Mouse (Mus musculus) spleen, adult 12 weeks (tissue): ENCODE results near the gene Kdm5b.

ENCODE experiments used
- DNase-seq: peaks from one replicate; pipeline ENCODE4 v3.0.0; 2022; ENCODE audit warnings: low spot score

Gene Kdm5b

GRCm38 (mm10) chr1:134551869-134552268 is 8.1 kb upstream of the Kdm5b start:
- no peak for DNase-seq

GRCm38 (mm10) chr1:134552396-134552795 is 7.6 kb upstream of the Kdm5b start:
- no peak for DNase-seq

- no peak for DNase-seq
Observed at GRCm38 (mm10) chr1:134555240-134555870, 4.6 kb upstream of the Kdm5b start.

GRCm38 (mm10) chr1:134555871-134556670 is 3.9 kb upstream of the Kdm5b start:
- DNase-seq, result peak; percentile 33

GRCm38 (mm10) chr1:134556671-134557218 is 3.2 kb upstream of the Kdm5b start:
- DNase-seq, result peak; percentile 82

- DNase-seq, result no peak
Observed at GRCm38 (mm10) chr1:134558511-134558910, 1.5 kb upstream of the Kdm5b start.

- no peak for DNase-seq
Observed at GRCm38 (mm10) chr1:134559226-134559625, 745 bp upstream of the Kdm5b start.

- peak; percentile 46 for DNase-seq
Observed at GRCm38 (mm10) chr1:134560396-134560795, 425 bp downstream of the Kdm5b start.

- peak; percentile 17 for DNase-seq
Observed at GRCm38 (mm10) chr1:134560801-134561769, 1.1 kb downstream of the Kdm5b start.

GRCm38 (mm10) chr1:134561770-134562143 is 1.8 kb downstream of the Kdm5b start:
- no peak for DNase-seq

GRCm38 (mm10) chr1:134562457-134562856 is 2.5 kb downstream of the Kdm5b start:
- no peak for DNase-seq

GRCm38 (mm10) chr1:134563726-134564125 is 3.8 kb downstream of the Kdm5b start:
- no peak for DNase-seq

- DNase-seq, result no peak
Observed at GRCm38 (mm10) chr1:134567511-134567910, 7.5 kb downstream of the Kdm5b start.

GRCm38 (mm10) chr1:134570171-134570570 is 10.2 kb downstream of the Kdm5b start:
- DNase-seq, result no peak

- DNase-seq, result no peak
Observed at GRCm38 (mm10) chr1:134570631-134571030, 10.7 kb downstream of the Kdm5b start.

GRCm38 (mm10) chr1:134573300-134573931 is 13.4 kb downstream of the Kdm5b start:
- DNase-seq, result no peak

- no peak for DNase-seq
Observed at GRCm38 (mm10) chr1:134573932-134574315, 14.0 kb downstream of the Kdm5b start.

- no peak for DNase-seq
Observed at GRCm38 (mm10) chr1:134577384-134578120, 17.6 kb downstream of the Kdm5b start.

GRCm38 (mm10) chr1:134580796-134581195 is 20.8 kb downstream of the Kdm5b start:
- no peak for DNase-seq

- no peak for DNase-seq
Observed at GRCm38 (mm10) chr1:134583560-134583959, 23.6 kb downstream of the Kdm5b start.

GRCm38 (mm10) chr1:134589676-134590075 is 29.7 kb downstream of the Kdm5b start:
- no peak for DNase-seq
